Comparison of ENCODE assay signal across 12 mouse cellular contexts in genomic region chr5:38076326-38076725, GRCm38 (mm10).
"Had no signal": no experiment of that assay in that cellular context is flagged by ENCODE, and none has a peak within 500 bp of the region (broad histone marks: within the 10 kb centered on the region; RNA-seq: fewer than 3 reads in every experiment).

No protein-coding gene starts in this region.

- H3K4me2 ChIP-seq: intestine, embryonic 15.5 days; limb, embryonic 15.5 days; liver, embryonic 15.5 days; lung, embryonic 15.5 days; midbrain, embryonic 13.5 days; stomach, embryonic 15.5 days had no signal

- H3K27ac ChIP-seq: intestine, embryonic 15.5 days; limb, embryonic 15.5 days; liver, embryonic 15.5 days; lung, embryonic 15.5 days; macrophage; midbrain, embryonic 13.5 days; stomach, embryonic 15.5 days had no signal

- H3K27me3 ChIP-seq: intestine, embryonic 15.5 days; liver, embryonic 15.5 days; lung, embryonic 15.5 days; stomach, embryonic 15.5 days had no signal

- H3K4me1 ChIP-seq: intestine, embryonic 15.5 days; limb, embryonic 15.5 days; liver, embryonic 15.5 days; lung, embryonic 15.5 days; stomach, embryonic 15.5 days had no signal

- H3K36me3 ChIP-seq: intestine, embryonic 15.5 days; limb, embryonic 15.5 days; liver, embryonic 15.5 days; lung, embryonic 15.5 days; midbrain, embryonic 13.5 days; stomach, embryonic 15.5 days had no signal

- DNase-seq: left cerebral cortex, postnatal 4 days; lung, postnatal 14 days; right cerebral cortex, postnatal 14 days; thymus, adult 2 months; thymus, postnatal 25 days had no signal

- H3K9me3 ChIP-seq: intestine, embryonic 15.5 days; limb, embryonic 15.5 days; liver, embryonic 15.5 days; lung, embryonic 15.5 days; midbrain, embryonic 13.5 days; stomach, embryonic 15.5 days had no signal

- H3K4me3 ChIP-seq: intestine, embryonic 15.5 days; limb, embryonic 15.5 days; liver, embryonic 15.5 days; lung, embryonic 15.5 days; midbrain, embryonic 13.5 days; stomach, embryonic 15.5 days had no signal

- H3K9ac ChIP-seq: intestine, embryonic 15.5 days; limb, embryonic 15.5 days; liver, embryonic 15.5 days; lung, embryonic 15.5 days; midbrain, embryonic 13.5 days; stomach, embryonic 15.5 days had no signal

- ATAC-seq: intestine, embryonic 15.5 days; midbrain, embryonic 13.5 days had no signal
